Mouse (Mus musculus): ENCODE measurements around the gene Thap2. TPM values are rescaled to one million over a fixed set of nuclear protein-coding genes. Genes with fewer than 3 reads are reported as not detected.

The Thap2 gene
- polyA plus RNA-seq, 1 experiment from 2014 or later, result 18.4 TPM

GRCm38 (mm10) chr10:115321317-115322035, 62.8 kb downstream of the Thap2 start:
- WGBS, result 82% methylated on average over 5 of the region's 5 CpGs
- no peak overlapping the region for H3K9ac ChIP-seq (replicated peaks; ENCODE audit: low read length)
- H3K9me3 ChIP-seq (ENCODE audit: low read length), result no peaks in the 10 kb centered on the region
- H3K27me3 ChIP-seq (ENCODE audit: insufficient read depth, low read length), result no peaks in the 10 kb centered on the region
- no peak overlapping the region for H3K4me2 ChIP-seq (replicated peaks; ENCODE audit: low read depth, low read length)
- no peak overlapping the region for H3K27ac ChIP-seq (ENCODE audit: low read length)
- H3K4me1 ChIP-seq (ENCODE audit: insufficient read depth, low read length), result 0 out of 2 replicates have a peak, but pooled peaks cover under 1% of the 10 kb centered on the region
- H3K4me3 ChIP-seq (ENCODE audit: low read length), result no peak overlapping the region
- no peak for ATAC-seq (ENCODE audit: low FRiP score, low TSS enrichment)
- no peaks in the 10 kb centered on the region for H3K36me3 ChIP-seq (ENCODE audit: insufficient read depth, low read length)

Other genes with a start within 250 kb of the Thap2 start
- gene Tph2, start 199.4 kb downstream of the Thap2 start, polyA plus RNA-seq (2015; fragmentation: Nextera tagmentation; extraction: Ambion mirVana), result 0.06 TPM in 1 of 2 replicates, not detected in the other
- gene Tbc1d15, start 133.0 kb downstream of the Thap2 start, polyA plus RNA-seq (2015; fragmentation: Nextera tagmentation; extraction: Ambion mirVana), result 51.0 and 57.8 TPM in 2 replicates
- 4.7 and 4.9 TPM in 2 replicates for gene Rab21, start 68.8 kb downstream of the Thap2 start, polyA plus RNA-seq (2015; fragmentation: Nextera tagmentation; extraction: Ambion mirVana)
- gene Tmem19, start 21.9 kb downstream of the Thap2 start, polyA plus RNA-seq (2015; fragmentation: Nextera tagmentation; extraction: Ambion mirVana), result 43.3 and 44.3 TPM in 2 replicates
- 17.0 and 20.8 TPM in 2 replicates for gene Zfc3h1, start 516 bp upstream of the Thap2 start, polyA plus RNA-seq (2015; fragmentation: Nextera tagmentation; extraction: Ambion mirVana)
- not detected in 2 replicates for gene A930009A15Rik, start 185.5 kb upstream of the Thap2 start, polyA plus RNA-seq (2015; fragmentation: Nextera tagmentation; extraction: Ambion mirVana)
- gene Lgr5, start 203.3 kb upstream of the Thap2 start, polyA plus RNA-seq (2015; fragmentation: Nextera tagmentation; extraction: Ambion mirVana), result 7.3 and 7.8 TPM in 2 replicates